Mouse (Mus musculus) thymus, postnatal 14 days (tissue): ENCODE data around the gene Col24a1.
"Not testable (repeated sequence)": the region's sequence is repeated elsewhere in the genome, so short reads cannot be mapped to it uniquely, and the experiment has no call there.

ENCODE experiments used
- DNase-seq: peaks from one replicate; pipeline ENCODE4 v3.0.0; 2021

Gene Col24a1

GRCm38 (mm10) chr3:145356865-145357487 is 64.7 kb downstream of the Col24a1 start:
- DNase-seq, result no peak

- DNase-seq, result no peak
Observed at GRCm38 (mm10) chr3:145365227-145365626, 73.0 kb downstream of the Col24a1 start.

GRCm38 (mm10) chr3:145367176-145367717 is 75.0 kb downstream of the Col24a1 start:
- DNase-seq, result no peak

GRCm38 (mm10) chr3:145376298-145376697 is 84.0 kb downstream of the Col24a1 start:
- no peak for DNase-seq

GRCm38 (mm10) chr3:145383095-145383494 is 90.8 kb downstream of the Col24a1 start:
- no peak for DNase-seq

- DNase-seq, result no peak
Observed at GRCm38 (mm10) chr3:145386434-145386833, 94.2 kb downstream of the Col24a1 start.

- no peak for DNase-seq
Observed at GRCm38 (mm10) chr3:145390681-145391080, 98.4 kb downstream of the Col24a1 start.

GRCm38 (mm10) chr3:145391986-145392659 is 99.9 kb downstream of the Col24a1 start:
- no peak for DNase-seq

- DNase-seq, result no peak
Observed at GRCm38 (mm10) chr3:145399173-145399572, 106.9 kb downstream of the Col24a1 start.

- no peak for DNase-seq
Observed at GRCm38 (mm10) chr3:145402257-145402656, 110.0 kb downstream of the Col24a1 start.

GRCm38 (mm10) chr3:145402994-145403393 is 110.7 kb downstream of the Col24a1 start:
- no peak for DNase-seq

- DNase-seq, result peak; percentile 12
Observed at GRCm38 (mm10) chr3:145408045-145408444, 115.8 kb downstream of the Col24a1 start.

- no peak for DNase-seq
Observed at GRCm38 (mm10) chr3:145412137-145412536, 119.9 kb downstream of the Col24a1 start.

- DNase-seq, result no peak
Observed at GRCm38 (mm10) chr3:145414362-145414761, 122.1 kb downstream of the Col24a1 start.

GRCm38 (mm10) chr3:145417809-145418208 is 125.5 kb downstream of the Col24a1 start:
- no peak for DNase-seq

GRCm38 (mm10) chr3:145420421-145420820 is 128.1 kb downstream of the Col24a1 start:
- DNase-seq, result no peak

- DNase-seq, result no peak
Observed at GRCm38 (mm10) chr3:145422044-145422443, 129.8 kb downstream of the Col24a1 start.

- no peak for DNase-seq
Observed at GRCm38 (mm10) chr3:145438352-145438751, 146.1 kb downstream of the Col24a1 start.

GRCm38 (mm10) chr3:145439086-145439485 is 146.8 kb downstream of the Col24a1 start:
- DNase-seq, result no peak

- no peak for DNase-seq
Observed at GRCm38 (mm10) chr3:145440993-145441392, 148.7 kb downstream of the Col24a1 start.

- no peak for DNase-seq
Observed at GRCm38 (mm10) chr3:145442268-145442667, 150.0 kb downstream of the Col24a1 start.

- not testable (repeated sequence) for DNase-seq
Observed at GRCm38 (mm10) chr3:145443167-145443566, 150.9 kb downstream of the Col24a1 start.

- DNase-seq, result no peak
Observed at GRCm38 (mm10) chr3:145457039-145457438, 164.8 kb downstream of the Col24a1 start.

GRCm38 (mm10) chr3:145462351-145462750 is 170.1 kb downstream of the Col24a1 start:
- no peak for DNase-seq
